Mouse (Mus musculus) G1E (cell line): ENCODE results near the gene Wrb. TPM values are rescaled to one million over a fixed set of nuclear protein-coding genes. Genes with fewer than 3 reads are reported as not detected.

Experiments used
- ATAC-seq: 2 replicates; pipeline ENCODE4 v1.8.0; 2016; ENCODE audit warnings: mild to moderate bottlenecking; ENCODE audit not compliant: insufficient number of reproducible peaks, poor library complexity, low FRiP score, severe bottlenecking; ENCODE audit errors: extremely low read depth
- DNase-seq: peaks from one replicate; pipeline ENCODE4 v3.0.0; 2012; ENCODE audit warnings: low spot score
- H3K27me3 ChIP-seq: 2 replicates; pipeline ENCODE4 v1.6.1; 2012; ENCODE audit warnings: mild to moderate bottlenecking, low read length, inconsistent platforms; ENCODE audit not compliant: insufficient read depth
- H3K36me3 ChIP-seq: replicated peaks from 2 replicates; pipeline ENCODE3; 2012; ENCODE audit warnings: mild to moderate bottlenecking, inconsistent platforms
- H3K4me1 ChIP-seq: 2 replicates; pipeline ENCODE4 v1.6.1; 2012; ENCODE audit warnings: low read depth, low read length, inconsistent platforms, mixed read lengths; ENCODE audit not compliant: insufficient read depth
- H3K4me3 ChIP-seq: 2 replicates; pipeline ENCODE4 v1.5.1; 2012; ENCODE audit warnings: low read depth, mild to moderate bottlenecking, inconsistent platforms, low read length, moderate library complexity, mixed read lengths
- H3K9me3 ChIP-seq: replicated peaks from 2 replicates; pipeline ENCODE4 v1.6.1; 2012; ENCODE audit warnings: inconsistent platforms
- CTCF ChIP-seq: IDR thresholded peaks from 2 replicates; pipeline ENCODE4 v1.5.1; 2012; ENCODE audit warnings: low read depth, low read length, inconsistent platforms, mixed read lengths
- GATA1 ChIP-seq: IDR thresholded peaks from 2 replicates; pipeline ENCODE4 v1.6.1; 2012; ENCODE audit warnings: borderline replicate concordance, low read length, inconsistent platforms, mixed read lengths
- GATA2 ChIP-seq: IDR thresholded peaks from 2 replicates; pipeline ENCODE4 v1.6.1; 2012; ENCODE audit warnings: low read depth, low read length, inconsistent platforms, borderline replicate concordance
- POLR2AphosphoS5 ChIP-seq: IDR thresholded peaks from 2 replicates; pipeline ENCODE4 v1.6.1; 2012; ENCODE audit warnings: low read depth, low read length, inconsistent platforms; ENCODE audit not compliant: insufficient replicate concordance
- TAL1 ChIP-seq: conservative IDR thresholded peaks from 2 replicates; pipeline ENCODE4 v1.6.1; 2012; ENCODE audit warnings: low read depth, low read length, inconsistent platforms, mixed read lengths
- polyA plus RNA-seq: library from polyadenylated mRNA; stranded (reverse); fragments of >175 nt; gene quantifications from 2 replicates; pipeline ENCODE4 v1.2.3, GENCODE M21; 2012
- total RNA-seq, 2 experiments: library from RNA; stranded (forward) in 1 of 2; stranded (reverse) in 1 of 2; fragments of 200-1000 nt in 1 of 2; fragments of >200 nt in 1 of 2; fragmentation: Nextera tagmentation in 1 of 2; gene quantifications; 2 replicates each; pipeline ENCODE4 v1.2.3; 2014 to 2017

Gene Wrb
- total and polyA plus RNA-seq, 3 experiments, result 3.1 to 25.5 (median 19.9) TPM

GRCm38 (mm10) chr16:96161336-96161735 is 16.1 kb downstream of the Wrb start:
- Histone ChIP-seq H3K4me1 (no peaks in the 10 kb centered on the region), H3K9me3 (peaks cover 8% of the 10 kb centered on the region), H3K4me3 (no peak overlapping the region), H3K36me3 (peaks cover 41% of the 10 kb centered on the region), H3K27me3 (no peaks in the 10 kb centered on the region)
- no peak for TF ChIP-seq POLR2AphosphoS5
- no peak for TF ChIP-seq TAL1
- no peak for TF ChIP-seq GATA2
- TF ChIP-seq CTCF, result no peak
- no peak for TF ChIP-seq GATA1
- DNase-seq (no peak), ATAC-seq (no peak)

GRCm38 (mm10) chr16:96165723-96166264 is 20.6 kb downstream of the Wrb start:
- TF ChIP-seq TAL1 (no peak), POLR2AphosphoS5 (no peak), CTCF (no peak), GATA1 (no peak), GATA2 (no peak)
- Histone ChIP-seq H3K4me1 (no peaks in the 10 kb centered on the region), H3K36me3 (peaks cover 3% of the 10 kb centered on the region), H3K4me3 (no peak overlapping the region), H3K27me3 (no peaks in the 10 kb centered on the region), H3K9me3 (no peaks in the 10 kb centered on the region)
- ATAC-seq (no peak), DNase-seq (no peak)

GRCm38 (mm10) chr16:96168837-96169236 is 23.6 kb downstream of the Wrb start:
- no peaks in the 10 kb centered on the region for H3K27me3 ChIP-seq
- TF ChIP-seq TAL1, result no peak
- TF ChIP-seq CTCF, result no peak
- no peak for TF ChIP-seq GATA2
- TF ChIP-seq GATA1, result no peak
- TF ChIP-seq POLR2AphosphoS5, result no peak
- no peak overlapping the region for H3K4me3 ChIP-seq
- DNase-seq, result no peak
- no peaks in the 10 kb centered on the region for H3K4me1 ChIP-seq
- ATAC-seq, result no peak
- no peaks in the 10 kb centered on the region for H3K36me3 ChIP-seq
- no peaks in the 10 kb centered on the region for H3K9me3 ChIP-seq

GRCm38 (mm10) chr16:96173648-96174047 is 28.4 kb downstream of the Wrb start:
- ATAC-seq (no peak), DNase-seq (no peak)
- TF ChIP-seq GATA1, result no peak
- no peak for TF ChIP-seq GATA2
- no peak for TF ChIP-seq CTCF
- TF ChIP-seq POLR2AphosphoS5, result no peak
- TF ChIP-seq TAL1, result no peak
- Histone ChIP-seq H3K9me3 (no peaks in the 10 kb centered on the region), H3K36me3 (no peaks in the 10 kb centered on the region), H3K4me3 (no peak overlapping the region), H3K27me3 (no peaks in the 10 kb centered on the region), H3K4me1 (no peaks in the 10 kb centered on the region)

- no peak for DNase-seq
- no peaks in the 10 kb centered on the region for H3K4me1 ChIP-seq
- no peak for ATAC-seq
Observed at GRCm38 (mm10) chr16:96175399-96175798, 30.2 kb downstream of the Wrb start.

GRCm38 (mm10) chr16:96179156-96179555 is 33.9 kb downstream of the Wrb start:
- Histone ChIP-seq H3K4me1 (no peaks in the 10 kb centered on the region), H3K4me3 (no peak overlapping the region), H3K9me3 (peaks cover 2% of the 10 kb centered on the region; the same call in 1 of the 2 replicates), H3K36me3 (no peaks in the 10 kb centered on the region), H3K27me3 (peaks cover 7% of the 10 kb centered on the region)
- TF ChIP-seq TAL1 (no peak), GATA2 (no peak), GATA1 (no peak), CTCF (no peak), POLR2AphosphoS5 (no peak)
- no peak for ATAC-seq
- no peak for DNase-seq

More at GRCm38 (mm10) chr16:96175399-96175798, 30.2 kb downstream of the Wrb start:
- H3K4me3 ChIP-seq, result no peak overlapping the region
- H3K36me3 ChIP-seq, result no peaks in the 10 kb centered on the region
- peaks cover 2% of the 10 kb centered on the region; the same call in 1 of the 2 replicates for H3K9me3 ChIP-seq
- TF ChIP-seq CTCF (no peak), GATA1 (no peak), TAL1 (no peak), POLR2AphosphoS5 (no peak), GATA2 (no peak)
- no peaks in the 10 kb centered on the region for H3K27me3 ChIP-seq
